Mouse (Mus musculus) Muller cell, postnatal 12 days (primary cell): ENCODE results near the gene Zfand3.

Experiments
- DNase-seq: peaks from one replicate; pipeline ENCODE4 v3.0.0-alpha.2; 2015; ENCODE audit errors: inconsistent ontology term

Zfand3 gene

DNA sequence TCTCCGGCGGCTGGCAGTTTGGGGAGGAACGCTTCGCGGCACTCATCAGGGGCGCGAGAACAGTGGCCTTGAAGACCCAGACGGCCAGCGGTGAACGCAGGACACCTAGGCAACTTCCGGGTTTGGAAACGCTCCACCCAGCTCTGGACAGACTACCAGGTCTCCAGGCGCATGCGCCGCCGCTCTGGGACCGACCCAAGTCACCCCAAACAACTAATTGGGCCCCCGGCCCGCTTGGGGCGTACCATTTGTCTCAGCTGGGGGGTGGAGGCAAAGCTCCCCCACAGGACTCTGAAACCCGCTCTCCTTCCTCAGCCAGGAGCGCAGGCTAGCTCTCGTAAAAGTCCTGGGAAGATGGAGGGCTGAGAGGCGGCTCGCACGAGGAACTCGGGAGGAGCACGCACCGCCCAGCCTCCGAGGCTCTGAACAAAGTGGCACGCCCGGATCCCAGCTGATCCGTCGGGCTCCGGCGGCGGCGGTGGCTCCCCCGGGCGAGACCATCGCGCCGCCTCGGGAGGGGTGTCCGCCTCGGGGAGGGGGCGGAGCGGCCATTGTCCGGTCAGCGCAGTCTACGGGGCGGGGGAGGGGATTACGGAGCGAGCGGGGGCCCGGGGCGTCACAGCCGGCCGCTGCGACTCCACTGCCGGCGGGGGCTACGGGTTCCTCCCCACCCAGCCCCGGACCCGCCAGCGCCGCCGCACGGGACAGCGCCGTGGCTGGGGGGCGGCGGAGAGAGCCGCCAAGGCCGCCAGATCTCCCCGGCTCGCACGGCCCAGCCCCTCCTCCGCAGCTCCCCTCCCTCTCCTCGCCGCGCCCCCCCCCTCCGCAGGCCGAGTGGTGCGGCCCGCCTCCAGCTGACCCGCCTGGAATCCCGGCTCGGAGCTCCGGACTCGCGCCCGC lies at the start of gene Zfand3:
TSS of gene Zfand3 (plus strand) at position 531 of the 900 bp plus-strand sequence.
- DNase-seq, result peak; percentile 99

DNA sequence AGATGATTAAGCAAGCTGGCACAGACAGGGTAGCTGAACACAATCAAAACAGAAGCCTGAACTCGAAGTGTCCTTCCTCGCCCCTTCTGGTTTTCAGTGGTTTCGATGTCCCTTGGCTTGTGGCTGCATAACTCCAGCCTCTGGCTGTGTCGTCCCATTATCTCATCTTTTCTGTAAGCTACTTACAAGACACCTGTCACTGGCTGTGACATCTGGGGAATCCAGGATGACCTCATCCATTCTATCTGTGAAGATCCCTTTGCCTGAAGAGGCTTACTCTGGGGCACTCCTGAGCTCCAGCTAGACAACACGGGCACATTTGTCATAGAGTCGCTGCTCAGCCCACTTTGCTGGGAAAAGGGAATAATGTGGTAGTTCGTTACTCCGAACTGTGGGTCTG lies 48.7 kb upstream of the Zfand3 start:
- no peak for DNase-seq

DNA sequence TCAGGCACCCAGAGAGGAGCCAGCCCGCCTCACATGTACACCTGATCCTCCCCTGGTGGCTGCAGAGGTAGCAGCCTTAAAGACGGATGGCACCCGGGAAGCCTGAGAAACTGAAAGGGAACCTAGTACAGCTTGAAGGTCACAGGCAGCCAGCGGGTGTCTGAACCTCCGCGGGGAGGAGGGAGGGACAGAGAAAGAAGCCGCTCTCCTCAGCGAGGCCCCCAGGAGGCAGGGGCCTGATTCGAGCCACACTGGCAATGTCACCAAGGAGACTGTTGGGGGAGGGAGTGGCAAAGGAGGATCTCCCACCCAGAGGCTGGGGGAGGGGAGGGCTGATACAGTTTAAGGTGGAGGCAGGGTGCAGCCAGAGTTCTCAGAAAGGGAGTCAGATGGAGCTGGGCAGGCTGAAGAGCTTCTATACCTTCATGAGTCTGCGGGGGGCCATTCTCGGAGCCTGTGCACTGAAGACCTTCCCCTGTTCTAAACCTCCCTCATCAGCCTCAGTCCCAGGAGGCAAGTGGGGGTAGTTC lies 40.7 kb upstream of the Zfand3 start:
- no peak for DNase-seq

DNA sequence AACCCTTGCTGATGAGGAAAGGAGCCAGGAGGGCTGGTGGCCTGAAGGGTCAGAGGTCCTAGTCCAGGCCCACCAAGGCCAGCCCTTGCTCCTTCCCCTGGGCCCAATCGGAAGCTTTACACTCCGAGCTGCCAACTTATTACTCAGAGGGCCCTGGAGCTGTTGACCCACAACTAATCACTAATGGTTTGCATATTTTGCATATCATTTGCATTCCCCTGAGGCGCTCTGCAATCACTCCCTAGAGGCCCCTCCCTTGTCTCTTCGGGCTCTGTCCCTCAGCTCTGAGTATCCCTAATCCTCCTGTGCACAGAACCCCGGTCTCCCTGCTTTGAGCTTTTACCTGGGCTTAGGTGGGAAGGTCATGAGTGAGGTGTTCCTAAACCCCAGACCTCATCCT lies 39.0 kb upstream of the Zfand3 start:
- peak; percentile 83 for DNase-seq

DNA sequence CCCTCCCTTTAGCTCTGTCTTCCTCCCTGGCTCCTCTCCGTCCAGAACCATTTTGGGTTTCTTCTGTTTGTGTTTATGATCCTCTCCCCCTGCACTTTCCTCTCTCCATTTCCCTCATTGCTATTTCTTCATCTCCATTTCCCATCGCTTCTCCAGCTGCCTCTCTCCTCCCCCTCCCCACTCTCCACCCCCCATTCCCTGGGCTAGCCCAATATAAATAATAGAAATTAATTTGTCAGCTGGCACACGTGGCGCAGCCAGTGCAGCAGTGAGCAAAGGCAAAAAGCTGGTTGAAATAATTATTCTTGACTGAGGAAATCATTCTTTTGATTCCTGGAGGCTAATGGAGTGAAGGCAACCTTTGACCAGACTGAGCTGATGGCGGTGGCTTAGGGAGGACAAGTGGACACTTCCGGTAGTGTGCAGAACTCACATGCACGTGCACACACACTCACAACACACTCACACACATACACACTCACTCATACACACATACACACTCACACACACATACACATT lies 34.4 kb upstream of the Zfand3 start, which contains the start of gene Mdga1:
TSS of gene Mdga1 (minus strand) at position 51 of the 519 bp plus-strand sequence.
- DNase-seq, result peak; percentile 22

DNA sequence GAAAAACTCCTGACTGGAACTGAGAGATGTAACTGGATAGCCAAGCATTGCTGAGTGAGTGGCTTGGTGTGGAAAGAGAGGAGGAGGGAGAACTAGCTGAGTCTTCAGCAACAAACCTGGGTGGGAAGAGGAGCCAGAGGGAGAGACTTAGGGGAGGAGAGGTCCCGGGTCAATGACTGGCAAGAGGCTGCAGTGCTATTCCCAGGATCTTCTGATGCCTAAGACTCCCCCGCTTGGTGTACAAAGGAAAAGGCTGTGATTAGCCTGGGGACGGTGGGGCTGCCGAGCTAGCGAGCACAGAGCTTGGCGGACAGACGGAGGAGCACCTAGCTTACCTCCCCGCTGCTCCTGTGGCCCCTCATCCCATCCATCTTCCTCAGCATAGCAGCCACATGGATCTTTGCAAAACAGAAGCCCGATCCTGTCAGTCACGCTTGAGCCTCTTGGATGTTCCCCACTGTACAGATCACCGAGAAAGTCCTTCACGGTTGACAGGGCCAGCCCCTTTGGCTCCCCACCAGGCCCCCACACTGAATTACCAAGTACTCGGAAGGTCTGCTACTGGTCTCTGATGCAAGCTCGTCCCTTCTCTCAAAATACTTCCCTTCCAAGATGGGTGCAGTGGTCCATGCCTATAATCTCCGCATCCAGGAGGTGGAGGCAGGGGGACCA lies 32.6 kb upstream of the Zfand3 start:
- DNase-seq, result no peak

DNA sequence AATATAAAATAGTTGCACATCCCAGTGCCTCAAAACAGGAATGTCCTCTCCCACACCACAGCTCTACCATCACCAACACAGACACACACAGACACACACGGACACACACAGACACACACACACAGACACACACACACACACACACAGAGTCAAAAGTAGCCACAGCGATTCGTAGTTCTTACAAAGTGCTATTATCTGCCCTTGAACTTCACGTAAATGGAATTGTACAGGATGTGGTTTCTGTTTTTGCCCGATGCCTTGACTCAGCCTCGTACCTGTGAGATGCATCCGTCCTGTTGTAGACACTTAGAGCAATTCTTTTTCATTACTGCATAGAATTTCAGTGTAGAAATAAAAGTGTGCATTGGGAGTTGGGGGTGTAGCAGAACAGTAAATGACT lies 31.3 kb upstream of the Zfand3 start:
- DNase-seq, result no peak

DNA sequence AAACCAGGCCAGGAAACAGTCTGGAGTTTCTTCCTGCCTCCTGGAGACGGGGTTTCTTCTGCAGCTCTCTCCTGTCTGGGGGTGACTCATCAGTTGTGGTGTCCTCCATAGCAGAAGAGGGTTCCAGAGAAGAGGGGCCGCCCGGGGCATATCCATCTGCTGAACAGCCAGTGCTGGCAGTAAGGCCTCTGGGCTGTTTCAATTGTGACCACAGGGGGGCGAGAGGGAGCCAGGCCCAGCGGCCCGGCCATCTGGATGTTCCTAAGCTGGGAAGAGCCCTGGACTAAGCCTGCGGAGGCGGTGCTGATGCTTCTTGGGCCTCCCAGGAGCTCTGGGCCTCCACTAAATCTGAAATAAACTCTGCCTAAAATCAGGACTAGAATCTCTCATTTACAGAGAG lies 28.8 kb upstream of the Zfand3 start:
- peak; percentile 89 for DNase-seq

DNA sequence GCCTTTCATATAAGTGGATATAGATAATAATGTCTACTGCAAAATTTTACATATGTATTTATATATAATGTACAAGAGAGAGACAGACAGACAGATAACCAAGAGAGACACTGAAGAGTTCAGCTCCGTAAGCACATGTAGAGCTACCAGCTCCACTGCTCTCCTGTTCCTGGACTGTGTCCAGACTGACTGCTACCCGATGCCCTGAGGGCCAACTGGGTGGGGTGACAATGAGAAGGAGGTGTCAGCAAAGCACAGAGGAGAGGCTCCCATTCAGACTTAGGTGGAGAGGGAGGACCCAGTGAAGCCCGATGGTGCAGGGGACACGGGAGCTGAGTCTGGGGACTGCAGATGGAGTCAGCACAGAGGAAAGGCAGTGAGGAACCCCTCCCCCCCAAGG lies 25.5 kb upstream of the Zfand3 start:
- DNase-seq, result no peak

DNA sequence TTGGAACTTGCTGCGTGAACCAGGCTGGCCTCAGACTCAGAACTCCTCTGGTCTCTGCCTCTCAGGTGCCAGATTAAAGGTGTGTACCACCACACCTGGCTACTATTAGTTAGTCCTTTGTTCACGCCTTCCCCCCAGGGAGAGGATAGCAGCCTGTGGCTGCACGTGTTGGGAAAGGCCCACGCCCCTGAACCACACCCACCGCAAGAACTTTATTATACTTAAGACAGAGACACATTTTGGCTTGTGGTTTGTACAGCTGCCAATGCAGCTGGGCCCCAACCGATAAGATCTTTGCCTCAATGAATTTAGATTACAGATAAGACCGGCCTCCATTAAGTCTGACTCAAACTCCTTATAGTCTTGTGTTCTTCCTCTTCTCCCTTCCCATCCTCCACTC lies 24.7 kb upstream of the Zfand3 start:
- DNase-seq, result no peak

DNA sequence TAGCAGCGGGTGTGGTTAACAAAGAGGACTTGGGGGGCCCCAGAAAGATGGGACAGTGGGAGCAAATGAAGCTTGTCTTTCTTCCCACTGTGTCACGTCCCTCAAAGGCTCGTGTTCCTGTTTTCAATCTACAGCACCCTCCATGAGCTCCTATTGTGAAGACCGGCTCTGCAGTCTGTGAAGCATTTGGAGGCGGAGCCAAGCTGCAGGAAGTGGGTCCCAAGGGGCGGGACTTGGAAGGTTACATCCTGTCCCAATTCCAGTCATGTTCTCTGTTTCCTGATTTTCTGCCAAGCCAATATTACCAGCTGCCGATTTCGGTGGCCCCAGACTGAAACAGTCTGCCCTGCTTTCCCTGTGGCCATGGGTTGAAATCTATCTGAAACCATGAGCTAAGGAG lies 23.0 kb upstream of the Zfand3 start:
- no peak for DNase-seq

DNA sequence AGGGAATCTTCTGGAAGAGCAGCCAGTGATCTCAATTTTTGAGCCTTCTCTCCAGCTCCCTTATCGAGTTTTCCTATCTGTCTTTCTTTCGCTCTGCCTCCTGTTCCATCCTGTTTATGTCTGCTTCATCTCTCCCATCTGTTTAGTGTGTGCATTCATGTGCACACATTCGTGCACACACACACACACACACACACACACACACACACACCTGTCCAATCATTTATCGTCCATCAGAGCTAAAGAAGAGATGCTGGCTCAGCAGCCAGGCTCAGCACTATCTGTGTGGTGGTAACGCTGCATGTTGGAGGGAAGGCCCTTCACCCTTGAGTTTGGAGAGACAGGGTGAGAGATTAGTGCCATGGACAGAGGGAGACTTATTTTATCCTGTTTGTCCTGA lies 21.3 kb upstream of the Zfand3 start:
- DNase-seq, result no peak

DNA sequence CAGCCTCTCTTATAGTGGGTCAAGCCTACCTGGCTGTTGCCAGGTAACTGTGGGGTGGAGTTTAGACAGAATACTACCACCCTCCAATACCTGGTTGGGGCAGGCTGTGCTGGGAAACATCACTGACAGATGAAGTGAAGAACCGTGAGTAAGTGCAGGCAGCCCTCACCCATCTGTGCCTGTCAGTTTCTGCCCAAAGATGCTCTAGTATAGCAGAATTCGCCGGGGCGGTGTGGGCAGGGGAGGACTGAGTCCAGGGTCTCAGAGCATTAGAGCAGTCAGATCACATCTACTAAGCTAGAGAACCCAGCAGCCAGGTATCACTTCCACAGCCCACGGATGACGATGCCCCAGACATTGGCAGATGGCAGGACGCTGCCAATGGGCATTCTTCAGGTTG lies 19.6 kb upstream of the Zfand3 start:
- DNase-seq, result no peak

DNA sequence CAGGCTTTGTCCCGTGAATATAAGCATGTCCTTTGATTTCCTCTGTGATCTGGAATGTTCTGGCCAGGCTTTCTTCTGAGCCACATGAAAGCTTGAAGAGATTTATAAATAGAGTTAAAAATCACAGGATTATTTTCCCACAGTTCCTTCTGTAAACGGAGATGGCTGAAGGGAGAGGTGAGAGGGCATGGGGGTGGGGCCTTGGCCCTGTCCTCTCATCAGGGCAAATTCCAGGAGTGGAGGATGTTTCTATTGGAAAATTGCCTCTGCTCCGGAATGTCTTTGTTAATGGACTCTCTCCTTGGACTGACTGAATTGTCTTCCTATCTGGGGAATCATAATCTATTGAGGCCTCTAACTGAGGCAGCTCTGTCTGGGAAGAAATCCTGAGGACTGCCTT lies 19.0 kb upstream of the Zfand3 start:
- peak; percentile 71 for DNase-seq

DNA sequence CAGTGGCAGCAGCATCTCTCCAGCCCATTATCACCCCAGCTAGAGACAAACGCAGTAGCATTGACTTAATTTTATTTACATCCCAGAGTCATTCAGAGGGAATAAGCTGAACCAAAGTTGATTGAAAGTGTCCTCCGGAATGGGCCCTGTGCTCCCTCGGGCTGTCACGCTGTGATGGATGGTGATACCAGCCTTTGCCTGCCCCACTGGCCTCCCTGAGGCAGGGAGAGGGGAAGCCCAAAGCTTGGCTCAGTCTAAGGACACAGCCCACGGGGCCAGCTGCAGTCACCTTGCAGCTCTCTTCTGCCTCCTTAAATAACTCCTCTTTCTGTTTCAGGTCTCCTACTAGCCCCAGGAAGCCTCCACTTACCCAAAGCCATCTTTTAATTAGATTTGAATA lies 16.4 kb upstream of the Zfand3 start:
- DNase-seq, result no peak

DNA sequence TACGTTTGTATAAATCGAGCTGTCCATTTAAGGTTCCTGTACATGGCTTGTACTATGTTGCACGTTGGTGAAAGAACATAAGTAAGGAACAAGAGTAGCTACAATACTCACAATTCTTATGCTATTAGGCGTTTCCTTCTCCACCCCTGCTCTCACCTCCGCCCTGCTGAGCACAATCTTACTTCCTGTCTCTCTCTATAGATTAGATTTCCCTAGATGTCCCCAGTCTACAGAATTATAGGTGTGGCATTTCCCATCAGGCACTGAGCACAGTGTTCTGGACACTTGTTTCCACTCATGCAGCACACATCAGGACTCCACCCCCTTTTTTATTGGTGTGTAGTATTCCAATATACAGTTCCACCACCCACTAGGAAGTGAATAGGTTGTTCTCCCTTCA lies 14.9 kb upstream of the Zfand3 start:
- no peak for DNase-seq

DNA sequence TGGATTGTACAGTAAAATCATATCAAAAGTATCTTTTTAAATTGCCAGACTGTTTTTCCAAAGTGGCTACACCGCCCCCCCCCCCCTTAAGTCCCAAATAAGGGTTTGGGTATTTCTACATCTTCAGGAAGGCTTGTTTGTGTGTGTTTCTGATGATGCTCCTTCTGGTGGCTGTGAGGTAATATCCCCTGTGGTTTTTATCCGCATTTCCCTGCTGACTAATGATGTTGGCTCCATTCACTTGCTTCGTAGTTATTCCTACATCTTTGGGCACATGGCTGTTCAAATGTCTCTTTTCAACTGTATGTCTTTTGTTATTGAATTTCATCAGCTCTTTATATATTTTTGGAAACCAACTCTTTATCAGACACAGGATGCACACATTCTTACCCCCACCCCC lies 14.4 kb upstream of the Zfand3 start:
- no peak for DNase-seq

DNA sequence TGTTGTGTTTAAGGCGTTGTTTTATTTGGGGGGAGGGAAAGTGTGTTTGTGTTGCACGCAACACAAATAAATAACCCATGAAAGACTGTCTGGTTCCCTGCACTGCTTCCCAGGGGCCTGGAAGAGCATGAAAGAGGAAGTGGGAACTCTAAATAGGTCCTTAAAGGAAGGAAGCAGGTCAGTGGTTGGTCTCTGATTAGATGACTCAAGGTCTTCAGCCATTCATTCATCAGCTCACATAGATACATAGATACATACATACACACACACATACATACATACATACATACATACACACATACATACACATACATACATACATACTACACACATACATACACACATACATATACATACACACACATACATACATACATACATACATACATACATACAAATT lies 13.7 kb upstream of the Zfand3 start:
- DNase-seq, result no peak

DNA sequence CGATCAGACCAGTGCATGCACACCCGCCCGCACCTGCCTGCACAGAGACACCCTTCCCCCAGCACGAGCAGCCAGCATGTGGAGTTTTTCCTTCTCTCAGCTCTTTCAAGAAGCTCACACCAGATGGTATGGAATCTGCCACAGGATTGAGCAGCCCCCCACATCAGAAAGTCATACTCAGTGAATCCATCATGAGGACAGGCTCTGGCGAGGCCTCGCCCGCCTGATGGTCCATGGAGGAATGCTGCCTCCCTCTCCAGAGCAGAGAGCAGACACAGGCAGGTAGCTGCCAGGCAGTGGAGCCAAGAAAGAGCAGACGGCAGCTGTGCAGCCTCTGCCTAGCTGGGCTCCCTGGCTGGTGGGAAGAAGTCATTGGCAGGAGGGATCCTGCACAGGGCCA lies 11.0 kb upstream of the Zfand3 start:
- DNase-seq, result no peak

DNA sequence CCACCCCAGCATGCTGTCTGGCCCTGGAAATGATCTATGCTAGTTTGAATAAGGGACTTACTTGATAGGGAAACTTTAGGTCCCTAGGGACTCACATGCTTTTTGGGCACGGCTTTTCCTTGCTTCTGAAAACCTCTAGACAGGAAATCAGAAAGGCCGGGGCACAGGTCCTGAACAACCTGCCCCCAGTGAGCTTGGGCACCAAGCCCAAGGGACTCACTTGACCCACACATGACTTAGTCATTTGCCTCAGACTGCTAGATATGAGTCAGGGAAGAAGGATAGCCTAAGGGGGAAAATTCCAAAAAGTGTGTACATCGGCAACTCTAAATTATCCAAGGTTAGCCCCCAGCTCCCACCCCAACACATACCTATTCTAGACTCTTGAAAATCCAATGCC lies 10.5 kb upstream of the Zfand3 start:
- no peak for DNase-seq

DNA sequence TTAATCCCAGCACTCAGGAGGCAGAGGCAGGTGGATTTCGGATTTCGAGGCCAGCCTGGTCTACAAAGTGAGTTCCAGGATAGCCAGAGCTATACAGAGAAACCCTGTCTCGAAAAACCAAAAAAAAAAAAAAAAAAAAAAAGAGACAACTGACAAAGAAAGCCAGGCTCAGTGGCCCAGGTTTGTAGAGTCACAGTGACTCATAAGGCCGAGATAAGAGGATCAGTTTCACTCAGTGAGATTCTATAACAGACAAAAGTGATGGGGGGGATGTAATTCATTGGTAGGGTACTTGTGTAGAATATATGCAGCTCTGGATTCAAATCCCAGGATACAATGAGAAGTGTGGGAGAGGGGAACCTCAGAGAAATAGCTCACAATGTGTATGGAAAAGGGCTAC lies 10.1 kb upstream of the Zfand3 start:
- no peak for DNase-seq

DNA sequence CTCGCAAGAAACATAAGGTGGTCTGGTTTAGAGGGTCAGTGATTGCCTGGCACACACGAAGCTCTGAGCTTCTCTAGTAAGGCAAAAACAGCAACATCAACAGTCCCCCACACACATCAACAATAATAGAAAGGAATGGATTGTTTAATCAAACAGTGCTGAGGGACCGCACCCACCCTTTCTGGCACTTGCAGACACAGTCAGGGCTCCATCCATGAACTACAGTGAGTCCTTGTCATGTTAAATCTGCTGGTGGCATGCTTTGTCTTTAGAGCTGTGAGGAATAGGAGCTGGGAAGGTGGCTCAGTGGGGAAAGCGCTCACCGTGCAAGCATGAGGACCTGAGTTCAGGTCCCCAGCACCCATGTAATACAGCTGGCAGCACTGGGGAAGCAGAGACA lies 8.5 kb upstream of the Zfand3 start:
- no peak for DNase-seq

DNA sequence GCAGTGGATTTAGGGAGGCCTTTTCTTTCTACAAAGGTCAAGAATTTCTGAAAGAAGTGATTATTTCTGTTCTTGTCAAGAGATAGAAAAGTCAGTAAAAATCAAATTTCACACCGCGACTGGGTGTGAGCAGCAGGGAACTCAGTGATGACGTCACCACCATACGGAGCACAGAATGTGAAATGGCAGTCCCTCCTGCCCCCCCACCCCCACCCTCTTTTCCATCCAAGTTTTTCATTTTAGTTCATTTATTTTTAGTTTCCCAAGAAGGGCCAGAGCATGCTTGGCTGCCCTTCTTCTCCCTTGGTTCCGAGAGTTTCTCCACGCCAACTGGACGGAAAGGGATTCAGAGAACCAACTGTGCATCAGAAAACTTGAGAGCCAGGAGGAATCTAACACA lies 6.8 kb upstream of the Zfand3 start:
- DNase-seq, result no peak
